Mouse (Mus musculus) urinary bladder, adult 2 months (tissue): ENCODE results near the gene Acvr1. TPM values are rescaled to one million over a fixed set of nuclear protein-coding genes. Genes with fewer than 3 reads are reported as not detected.

Experiments used
- DNase-seq: peaks from one replicate; pipeline ENCODE4 v3.0.0; 2022; ENCODE audit warnings: low spot score
- polyA plus RNA-seq: library from polyadenylated mRNA; depleted of rRNA; stranded (reverse); fragments of >200 nt; gene quantifications from 2 replicates; pipeline ENCODE4 v1.2.3, GENCODE M21; 2012

The Acvr1 gene
- polyA plus RNA-seq, 1 experiment = 21.9 TPM

DNA sequence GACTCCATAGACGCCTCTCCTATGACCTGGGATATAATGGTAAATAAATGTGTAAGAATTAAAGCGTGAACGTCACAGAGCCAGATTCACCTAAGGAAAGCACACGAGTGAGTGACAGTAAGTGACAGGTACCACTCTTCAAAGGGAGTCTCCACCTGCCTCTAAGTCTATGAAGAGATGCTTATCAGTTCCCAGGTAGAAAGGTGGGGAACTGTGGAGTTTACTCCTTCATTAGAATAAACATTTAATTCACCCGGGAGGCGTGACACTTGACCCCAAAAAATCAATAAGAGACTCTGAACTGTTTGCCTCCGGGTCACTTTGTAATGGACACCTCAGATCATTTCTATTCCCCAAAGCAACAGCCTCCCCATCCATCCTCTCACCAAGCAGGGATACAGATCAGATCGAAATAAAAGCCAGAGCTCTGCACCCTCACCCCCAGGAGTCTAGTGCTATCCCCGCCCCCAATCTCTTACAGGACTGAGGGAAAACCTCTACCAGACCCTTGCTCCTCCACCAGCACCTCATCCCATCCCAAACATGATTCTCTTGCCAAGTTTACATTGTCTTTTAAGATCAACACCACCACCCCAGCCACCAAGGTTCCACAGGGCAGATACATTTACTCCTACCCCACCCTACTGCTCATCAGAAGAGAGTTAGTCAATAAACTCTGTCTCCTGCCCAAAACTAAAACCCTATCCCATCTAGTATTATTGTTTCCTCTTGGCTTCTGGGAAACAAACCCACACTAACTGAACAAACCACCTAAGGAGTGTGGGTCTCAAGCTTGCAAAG, 9.7 kb downstream of the Acvr1 start:
- no peak for DNase-seq

GRCm38 (mm10) chr2:58552296-58552695, 14.7 kb downstream of the Acvr1 start:
- DNase-seq = no peak

- DNase-seq = no peak
Observed at GRCm38 (mm10) chr2:58551866-58552265, 15.1 kb downstream of the Acvr1 start.

GRCm38 (mm10) chr2:58550488-58550887, 16.5 kb downstream of the Acvr1 start:
- DNase-seq = no peak

DNA sequence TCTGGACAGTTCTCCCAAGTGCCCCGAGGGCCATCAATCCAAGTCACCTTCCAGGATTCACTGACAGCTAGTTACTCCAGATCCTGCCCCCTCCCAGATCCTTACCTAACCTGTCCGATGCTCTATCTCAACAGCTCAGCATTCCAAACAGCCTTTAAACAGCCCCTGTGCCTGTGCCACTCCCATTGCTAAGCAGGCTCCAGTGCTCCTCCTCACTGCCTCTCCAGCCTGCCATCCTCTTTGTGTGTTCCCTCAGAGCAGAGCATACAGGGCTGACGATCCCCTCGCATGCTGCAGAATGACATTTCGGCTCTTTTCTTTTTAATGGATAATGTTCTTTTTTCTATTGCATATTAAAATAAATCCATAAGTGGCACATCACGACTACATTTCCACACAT, 17.0 kb downstream of the Acvr1 start:
- no peak for DNase-seq

- DNase-seq = no peak
Observed at GRCm38 (mm10) chr2:58548943-58549342, 18.0 kb downstream of the Acvr1 start.

- no peak for DNase-seq
Observed at GRCm38 (mm10) chr2:58546264-58546663, 20.7 kb downstream of the Acvr1 start.

DNA sequence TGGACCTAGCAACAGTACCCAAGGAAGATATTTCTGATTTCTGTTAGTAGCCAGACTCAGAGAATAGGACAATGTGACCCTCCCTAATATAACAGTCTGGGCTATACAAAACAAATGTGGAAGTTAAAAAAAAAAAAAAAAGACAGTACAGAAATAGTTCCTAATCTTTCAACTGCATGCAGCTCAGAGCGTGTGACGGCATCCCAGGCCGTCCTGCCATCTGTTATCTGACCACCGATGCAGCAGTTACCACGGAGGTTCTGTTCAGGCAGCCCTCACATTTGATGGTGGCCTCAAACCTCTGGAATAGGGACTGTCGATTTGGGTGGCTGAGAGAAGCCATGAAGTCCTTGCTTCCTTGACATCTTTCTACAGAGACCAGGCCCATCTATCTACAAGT, 22.6 kb downstream of the Acvr1 start:
- no peak for DNase-seq

DNA sequence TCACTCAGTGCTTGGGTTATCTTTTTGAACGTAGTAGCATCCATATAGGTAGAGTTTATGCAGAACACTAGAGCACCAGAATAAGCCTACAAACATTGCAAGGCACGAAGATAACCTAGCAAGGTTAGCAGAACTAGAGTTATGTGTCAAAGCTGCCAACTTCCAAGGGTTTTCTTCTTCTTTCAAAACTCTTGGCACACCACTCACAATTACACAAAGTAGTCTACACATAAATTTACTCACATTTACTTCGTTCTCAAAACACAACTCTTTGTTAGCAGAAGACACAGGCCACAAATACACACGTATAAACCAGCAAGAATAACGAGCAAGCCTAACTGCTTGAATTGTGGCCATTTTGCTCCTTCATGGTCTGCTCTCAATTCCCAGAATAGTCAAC, 23.7 kb downstream of the Acvr1 start:
- no peak for DNase-seq

DNA sequence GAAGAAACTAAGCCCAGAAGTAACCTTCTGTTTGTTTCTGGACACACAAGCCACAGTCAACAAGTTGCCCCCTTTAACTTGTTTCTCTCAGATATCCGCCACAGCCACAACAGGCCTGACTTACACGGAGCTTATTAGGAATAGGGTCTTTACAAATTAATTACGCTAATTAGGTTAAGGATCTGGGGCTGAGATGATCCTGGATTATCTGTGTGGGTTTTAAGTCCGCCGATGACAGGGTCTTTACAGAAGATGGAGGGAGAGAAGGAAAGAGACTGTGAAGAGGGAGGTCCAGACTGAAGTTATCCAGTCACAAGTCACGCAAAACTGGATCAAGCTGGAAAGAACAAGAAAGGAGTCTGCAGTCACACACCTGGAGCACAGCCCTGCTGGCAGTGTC, 28.8 kb downstream of the Acvr1 start:
- DNase-seq = no peak

DNA sequence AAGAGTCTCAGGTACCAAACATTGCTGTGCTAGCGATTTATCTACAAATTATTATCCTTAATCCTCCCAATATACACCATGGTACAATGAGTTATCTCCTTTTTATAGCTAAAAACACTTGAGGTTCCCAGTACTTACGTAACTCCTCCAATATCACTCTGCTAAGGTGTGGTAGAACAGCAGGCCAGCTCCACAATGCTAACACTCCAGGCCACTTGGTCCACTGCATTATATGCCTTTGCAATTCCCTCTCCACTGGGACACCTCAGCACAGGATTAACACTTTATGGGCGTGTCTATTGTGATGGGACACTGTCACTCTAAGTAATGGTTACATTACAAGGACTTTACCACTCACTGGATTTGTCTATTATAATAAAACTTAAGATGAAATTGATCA, 30.2 kb downstream of the Acvr1 start:
- DNase-seq = no peak

- DNase-seq = no peak
Observed at GRCm38 (mm10) chr2:58535233-58535632, 31.7 kb downstream of the Acvr1 start.

GRCm38 (mm10) chr2:58534379-58534778, 32.6 kb downstream of the Acvr1 start:
- DNase-seq = no peak

DNA sequence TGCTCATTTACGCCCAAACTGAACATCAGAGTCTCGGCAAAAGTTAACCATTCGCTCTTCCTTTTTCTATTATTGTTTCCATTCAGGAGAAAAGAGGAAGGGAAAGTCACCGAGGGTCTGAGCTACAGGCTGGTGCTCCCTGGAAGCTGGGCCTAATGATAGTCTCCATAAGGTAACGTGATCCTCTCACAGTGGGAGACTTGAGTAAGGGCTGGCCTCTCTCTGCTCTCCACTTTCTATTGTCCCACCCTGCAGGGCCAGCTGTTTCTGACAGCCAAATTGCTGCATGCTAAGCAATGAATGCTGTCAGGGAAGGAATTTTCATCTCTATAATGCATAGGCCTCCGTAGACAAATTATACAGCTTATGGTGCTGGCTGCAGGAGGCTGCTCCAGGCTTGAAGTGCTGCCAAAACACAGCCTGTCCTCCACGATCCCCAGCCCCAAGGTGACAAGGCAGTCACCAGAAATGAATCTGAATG, 33.4 kb downstream of the Acvr1 start:
- no peak for DNase-seq

DNA sequence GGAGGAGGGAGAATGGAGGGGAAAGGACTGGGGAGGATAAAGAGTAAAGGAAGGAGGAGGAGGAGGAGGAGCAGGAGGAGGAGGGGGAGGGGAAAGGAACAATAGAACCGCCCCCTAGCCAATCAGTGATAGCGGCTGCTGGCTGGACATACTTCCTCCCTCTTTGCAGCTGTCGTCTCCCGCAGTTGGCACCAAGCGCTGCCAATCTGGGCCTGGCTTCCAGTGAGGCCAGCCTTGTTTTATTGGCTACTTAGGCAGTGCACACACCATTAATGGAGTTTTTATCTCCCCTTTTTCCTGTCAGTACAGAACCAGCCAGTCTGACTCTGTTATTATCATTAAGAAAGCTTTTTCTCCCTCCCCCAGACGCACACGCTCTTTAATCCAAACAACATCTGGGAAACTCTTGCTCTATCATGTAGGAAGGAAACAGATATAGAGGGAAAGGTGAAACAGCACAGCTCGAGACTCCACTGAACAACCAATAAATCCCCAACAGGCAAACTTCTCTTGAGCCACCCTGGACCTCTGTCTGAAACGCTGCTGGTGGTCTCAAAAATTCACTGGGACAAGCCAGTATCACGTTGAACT, 34.6 kb downstream of the Acvr1 start:
- DNase-seq = peak; percentile 41

DNA sequence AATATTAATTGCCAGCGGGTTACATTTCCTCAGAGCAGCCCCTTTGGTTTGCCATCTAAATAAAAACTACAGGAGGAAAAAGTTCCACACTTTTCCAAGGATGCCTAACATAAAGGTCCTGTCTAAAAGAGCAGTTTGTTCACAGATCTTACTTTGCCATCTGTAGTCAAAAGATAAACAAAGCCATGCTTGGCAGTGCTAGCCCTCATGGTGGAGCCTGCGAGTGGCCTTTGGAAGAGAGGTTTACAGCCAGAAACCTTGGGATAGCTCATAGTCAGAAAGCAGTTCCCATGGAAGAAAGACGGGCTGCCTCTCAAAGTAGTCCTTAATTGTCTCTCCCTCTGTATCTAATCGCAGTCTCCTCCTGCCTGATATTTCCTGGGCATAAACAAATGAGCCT, 36.4 kb downstream of the Acvr1 start:
- DNase-seq = no peak

GRCm38 (mm10) chr2:58529860-58530440, 37.0 kb downstream of the Acvr1 start:
- no peak for DNase-seq

DNA sequence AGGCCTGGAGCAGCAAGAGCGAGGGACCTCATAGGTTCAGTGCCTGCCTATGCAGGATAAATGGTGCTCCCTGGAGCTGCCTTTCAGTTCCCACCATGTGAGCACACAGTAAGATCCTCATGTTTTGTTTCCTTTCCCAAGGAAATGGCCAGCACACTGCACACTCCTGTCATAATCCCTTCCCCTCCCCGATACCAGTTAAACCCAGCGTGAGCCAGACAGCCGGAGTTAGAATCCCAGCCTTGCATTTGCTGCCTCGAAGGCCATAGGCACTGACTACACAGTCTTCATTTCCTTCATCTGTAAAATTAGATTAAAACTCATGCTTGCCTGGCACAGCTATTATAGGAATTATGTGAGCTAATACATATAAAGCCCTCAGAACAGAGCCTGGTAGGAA, 37.6 kb downstream of the Acvr1 start:
- no peak for DNase-seq

DNA sequence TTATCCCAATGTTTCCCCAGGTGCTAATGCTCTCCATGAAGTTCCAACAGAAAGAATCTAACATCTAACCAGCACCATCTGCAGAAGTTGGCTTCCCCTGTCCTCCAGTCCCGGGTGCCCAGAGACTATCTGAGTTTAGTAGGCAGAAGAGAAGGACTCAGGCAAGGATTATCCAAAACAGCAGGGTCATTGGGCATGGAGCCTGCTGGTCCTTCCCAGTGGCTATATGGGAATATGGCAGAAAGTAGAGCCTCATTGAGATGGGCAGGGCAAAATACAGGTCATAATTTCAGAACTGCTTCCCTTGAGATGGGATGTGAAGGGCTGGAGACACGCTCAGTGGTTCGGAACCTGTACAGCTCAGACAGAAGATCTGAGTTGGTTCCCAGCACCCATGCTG, 39.2 kb downstream of the Acvr1 start:
- no peak for DNase-seq

DNA sequence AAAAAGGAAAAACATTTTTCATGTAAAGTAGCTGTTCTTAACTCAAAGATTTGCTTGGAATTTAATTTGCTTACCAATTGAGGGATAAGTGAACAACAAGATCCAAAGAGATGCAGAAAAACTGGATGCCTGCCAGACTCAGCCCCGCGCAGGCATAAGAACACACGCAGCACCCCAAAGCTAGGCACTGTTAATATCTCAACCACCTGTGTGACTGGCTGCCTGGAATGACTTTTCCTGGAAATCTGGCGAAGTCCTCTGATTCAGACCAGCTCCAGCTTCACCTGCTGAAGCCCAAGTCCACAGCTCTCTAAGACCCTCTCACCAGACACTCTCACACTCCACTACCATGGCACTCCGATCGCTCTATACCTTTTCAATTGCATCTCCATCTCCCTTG, 42.6 kb downstream of the Acvr1 start:
- DNase-seq = no peak

DNA sequence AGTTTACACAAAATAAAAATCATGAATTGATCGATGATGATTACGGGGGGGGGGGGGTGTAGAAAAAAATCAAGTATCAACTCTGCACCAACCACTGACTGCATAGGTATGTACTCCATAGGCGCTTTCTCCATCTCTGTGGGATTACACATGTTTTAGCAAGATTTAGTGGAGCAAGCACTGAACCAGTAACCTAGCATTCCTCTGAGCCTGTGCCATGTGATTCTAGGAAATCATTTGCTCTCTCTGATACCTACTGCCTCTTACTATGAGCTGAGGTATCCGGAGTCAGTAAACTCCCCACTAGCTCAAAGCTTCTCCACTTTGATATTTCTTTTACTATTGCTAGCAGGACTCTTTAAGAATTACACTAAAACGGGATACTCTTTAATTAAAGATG, 43.1 kb downstream of the Acvr1 start:
- DNase-seq = no peak

DNA sequence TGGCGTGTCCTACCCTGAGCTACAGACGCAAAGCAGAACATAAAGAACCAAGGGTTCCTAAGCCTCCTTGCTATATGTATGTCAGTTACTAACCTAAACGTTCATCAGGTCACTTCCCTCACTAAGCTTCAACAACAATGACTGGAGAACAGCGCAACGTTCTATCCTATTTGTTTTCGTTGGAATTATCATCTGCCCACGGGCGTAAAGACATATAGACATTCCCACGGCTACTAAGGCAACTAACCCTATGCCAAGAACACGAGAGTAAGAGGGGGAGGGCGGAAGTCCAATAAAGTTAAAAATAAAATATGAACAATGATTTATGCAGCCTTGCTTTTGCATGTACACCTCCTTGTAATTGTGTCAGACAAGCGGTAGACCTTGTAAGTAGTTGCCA, 43.9 kb downstream of the Acvr1 start:
- DNase-seq = no peak

DNA sequence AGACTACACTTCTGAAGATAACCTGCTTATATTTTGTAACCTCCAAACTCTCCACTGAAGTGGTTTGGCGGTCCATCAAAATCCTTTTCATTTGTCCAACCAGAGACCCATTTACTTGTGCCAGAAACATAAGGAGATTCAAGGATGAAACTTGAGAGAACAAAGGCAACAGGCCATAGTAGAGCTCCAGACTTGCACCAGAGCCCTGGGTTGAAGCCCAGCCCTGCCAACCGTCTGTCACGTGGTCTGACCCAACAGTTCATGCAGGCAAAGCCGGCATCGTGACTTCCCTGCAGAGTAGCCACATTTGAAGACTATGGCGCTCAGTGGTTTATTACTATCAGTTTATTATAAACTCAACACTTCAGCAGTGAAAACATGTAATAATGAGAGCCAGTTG, 45.3 kb downstream of the Acvr1 start:
- DNase-seq = no peak
